Mouse (Mus musculus) neutrophil, adult 5-6 weeks (primary cell): Measurements from ENCODE around the gene Foxp1. TPM values are rescaled to one million over a fixed set of nuclear protein-coding genes. Genes with fewer than 3 reads are reported as not detected.

Experiments
- ATAC-seq: fragments of 151-379, 151-347 bp; 2 replicates; pipeline ENCODE4 v1.8.0; 2017; ENCODE audit warnings: mild to moderate bottlenecking, moderate TSS enrichment; ENCODE audit not compliant: insufficient number of reproducible peaks, poor library complexity, low FRiP score, severe bottlenecking; ENCODE audit errors: extremely low read depth
- total RNA-seq: library from RNA; stranded (forward); fragments of 200-1000 nt; gene quantifications from 2 replicates; pipeline ENCODE4 v1.2.3, GENCODE M21; 2017

The Foxp1 gene
- total RNA-seq, 1 experiment from 2014 or later = 448 TPM

DNA sequence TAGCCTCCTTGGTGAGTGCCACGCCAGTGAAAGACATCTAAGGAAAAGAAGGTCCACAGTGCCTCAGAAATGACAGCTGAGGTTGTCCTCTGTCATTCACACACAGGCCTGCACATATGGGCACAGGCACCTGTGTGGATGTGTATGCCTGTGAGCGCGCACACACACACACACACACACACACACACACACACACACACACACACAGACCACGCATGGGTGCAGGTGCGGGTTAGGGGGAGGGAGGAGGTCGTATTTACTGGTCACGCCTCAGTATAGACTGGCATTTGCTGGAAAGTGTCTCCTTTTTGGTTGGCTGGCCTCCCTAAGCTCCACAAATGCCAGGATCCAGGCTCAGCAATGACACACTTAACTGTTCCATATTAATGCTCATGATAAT, 305.4 kb downstream of the Foxp1 start:
- no peak for ATAC-seq

DNA sequence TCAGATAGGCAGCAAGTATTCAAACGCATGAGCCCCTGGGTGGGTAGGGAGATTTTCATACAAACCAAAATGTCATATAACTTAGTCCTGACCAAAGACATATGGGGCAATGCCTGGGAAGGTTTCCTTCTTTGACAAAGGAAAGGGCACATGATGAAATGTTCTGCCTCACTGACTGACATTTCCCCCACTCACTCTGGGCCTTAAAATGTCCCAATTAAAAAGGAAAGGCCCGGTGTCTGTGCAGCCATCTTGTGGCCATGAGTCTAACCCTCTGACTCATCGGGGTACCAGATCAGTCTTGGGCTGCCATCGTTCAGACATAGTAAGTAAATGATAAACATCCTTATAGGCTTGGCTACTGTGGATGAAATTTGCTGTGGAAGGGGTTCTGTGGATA, 310.1 kb downstream of the Foxp1 start:
- no peak for ATAC-seq

DNA sequence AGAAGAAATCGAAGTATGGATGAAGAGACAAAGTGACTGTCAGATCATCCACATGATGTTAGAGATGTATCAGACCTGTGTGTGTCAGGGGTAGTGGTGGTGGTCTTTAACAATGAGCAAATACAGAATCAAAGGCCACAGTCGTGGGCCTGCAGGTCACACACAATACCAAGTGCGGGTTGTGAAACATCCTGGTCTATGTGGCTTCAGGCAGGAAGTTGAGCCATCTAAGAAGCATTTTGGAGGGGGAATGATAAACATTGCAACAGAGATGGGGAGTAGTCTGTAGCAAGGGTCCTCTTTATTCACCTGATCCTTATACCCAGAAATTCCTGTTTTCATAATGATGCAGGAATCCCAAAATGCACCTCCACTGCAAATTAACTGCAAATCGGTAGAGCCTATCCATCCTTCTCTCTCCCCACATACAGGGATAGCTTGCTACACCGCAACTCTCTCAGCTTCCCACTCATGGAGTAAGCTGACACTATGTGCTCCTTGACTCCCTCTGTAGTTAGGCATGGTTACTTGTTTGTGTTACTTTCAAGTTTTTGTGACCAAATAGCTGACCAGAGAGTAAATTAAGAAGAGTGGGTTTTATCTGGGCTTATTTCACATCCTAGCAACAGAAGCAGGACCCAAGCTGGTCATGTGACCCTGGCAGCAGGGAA, 310.7 kb downstream of the Foxp1 start:
- 0 out of 2 replicates have a peak, but pooled peaks have one; percentile 39 for ATAC-seq

DNA sequence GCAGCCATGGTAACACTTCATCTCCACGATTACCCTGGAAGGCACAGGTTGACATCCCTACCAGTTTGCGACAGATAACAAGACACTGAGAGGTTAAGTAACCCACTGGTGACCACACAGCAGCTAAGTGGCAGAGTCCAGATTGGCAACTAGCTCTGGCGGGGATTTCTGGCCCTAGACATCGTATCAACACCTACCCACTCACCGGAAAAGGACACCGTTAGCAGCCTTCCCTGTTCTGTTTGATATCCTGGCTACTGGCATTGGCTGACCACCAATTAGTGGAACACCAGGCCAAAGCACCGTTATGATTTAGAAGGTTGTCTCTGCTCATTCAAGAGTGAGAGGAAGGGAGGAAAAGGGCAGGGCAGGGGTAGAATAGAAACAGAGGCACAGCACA, 312.4 kb downstream of the Foxp1 start:
- ATAC-seq = no peak

DNA sequence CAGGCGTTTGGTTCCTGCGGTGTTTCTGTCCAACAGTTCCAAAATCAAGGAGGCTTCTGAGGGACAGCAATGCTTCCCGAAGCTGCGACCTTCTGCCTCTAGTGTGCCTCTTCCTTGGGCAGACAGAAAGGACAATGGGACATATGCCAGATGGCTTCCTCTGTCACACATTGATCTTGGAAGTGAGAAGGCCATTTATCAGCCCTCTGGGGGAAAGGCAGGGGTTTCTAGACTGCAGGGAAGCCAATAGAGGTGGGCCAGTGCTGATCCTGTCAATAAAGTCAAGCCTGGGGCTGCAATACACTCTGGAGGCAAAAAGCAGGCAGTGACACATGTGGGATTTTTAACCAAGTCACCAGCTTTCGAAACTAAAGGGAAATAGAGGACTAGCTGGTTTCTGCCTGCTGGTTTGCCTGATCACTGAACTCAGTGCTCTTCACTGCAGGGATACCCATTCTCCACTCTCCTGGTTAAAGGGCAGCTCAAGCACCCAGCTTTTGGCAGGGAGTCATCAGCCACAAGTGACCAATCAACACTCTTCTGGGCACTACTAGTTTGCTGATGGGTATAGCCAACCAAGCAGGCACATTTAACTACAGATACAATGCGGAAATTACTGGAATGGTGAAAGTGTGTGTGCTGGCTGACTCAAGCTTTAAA, 315.2 kb downstream of the Foxp1 start:
- ATAC-seq = no peak

DNA sequence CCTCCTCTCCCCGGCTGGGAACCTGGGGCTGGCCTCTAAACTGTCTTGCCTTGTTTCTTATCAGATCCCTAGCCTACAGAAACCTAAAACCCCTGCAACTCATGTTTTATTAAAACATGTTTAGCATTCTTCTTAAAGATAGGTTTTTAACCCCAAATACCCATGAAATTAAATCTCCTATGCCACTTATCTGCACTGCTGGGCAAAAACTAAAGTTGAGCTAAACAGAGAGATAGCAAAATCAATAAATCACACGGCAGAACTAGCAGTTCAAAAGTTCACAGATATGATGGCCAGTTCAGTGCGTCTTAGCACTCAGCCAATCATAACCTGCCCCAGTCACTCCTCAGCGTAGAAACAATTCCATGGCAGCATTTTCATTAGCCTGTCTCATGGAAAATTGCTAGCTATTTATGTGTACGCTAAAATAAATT, 316.1 kb downstream of the Foxp1 start:
- ATAC-seq = no peak

DNA sequence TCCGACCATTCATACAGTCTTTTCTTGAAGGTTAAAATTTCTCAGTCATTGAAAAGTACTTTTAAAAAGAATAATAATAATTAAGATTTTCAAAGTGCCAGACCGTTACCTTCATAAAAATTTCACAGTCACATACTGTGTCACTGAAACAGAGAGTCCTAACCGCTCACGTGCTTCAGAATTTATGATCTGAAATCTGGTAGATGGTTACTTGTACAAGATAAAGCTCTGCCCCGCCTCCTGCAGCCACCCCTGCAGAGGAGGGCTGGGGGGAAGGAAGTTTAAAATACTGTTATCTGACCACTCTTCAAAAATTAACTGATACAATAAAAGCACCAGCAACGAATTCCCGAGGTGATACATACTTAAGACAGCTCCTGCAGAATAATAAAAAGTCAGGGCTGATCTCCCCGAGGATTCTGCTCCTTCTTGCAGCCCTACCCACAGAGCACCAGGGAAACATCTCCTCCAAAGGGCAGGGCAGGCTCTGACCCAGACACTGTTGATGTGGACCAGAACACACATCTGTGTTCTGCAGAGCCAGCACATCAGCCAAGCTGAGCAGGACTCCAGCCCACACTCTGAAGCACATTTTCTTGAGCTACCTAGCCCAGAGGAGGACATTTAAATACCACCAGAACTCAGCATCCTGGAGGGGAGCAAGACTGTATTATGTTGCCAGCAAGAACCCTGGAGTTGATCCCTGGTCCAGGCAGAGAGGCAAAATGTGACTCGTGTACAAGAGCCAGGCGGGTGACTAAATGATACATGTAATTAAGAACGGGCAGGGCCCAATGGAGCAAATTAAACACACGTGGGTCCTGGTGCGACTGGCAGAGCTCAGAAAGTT, 316.7 kb downstream of the Foxp1 start:
- no peak for ATAC-seq

DNA sequence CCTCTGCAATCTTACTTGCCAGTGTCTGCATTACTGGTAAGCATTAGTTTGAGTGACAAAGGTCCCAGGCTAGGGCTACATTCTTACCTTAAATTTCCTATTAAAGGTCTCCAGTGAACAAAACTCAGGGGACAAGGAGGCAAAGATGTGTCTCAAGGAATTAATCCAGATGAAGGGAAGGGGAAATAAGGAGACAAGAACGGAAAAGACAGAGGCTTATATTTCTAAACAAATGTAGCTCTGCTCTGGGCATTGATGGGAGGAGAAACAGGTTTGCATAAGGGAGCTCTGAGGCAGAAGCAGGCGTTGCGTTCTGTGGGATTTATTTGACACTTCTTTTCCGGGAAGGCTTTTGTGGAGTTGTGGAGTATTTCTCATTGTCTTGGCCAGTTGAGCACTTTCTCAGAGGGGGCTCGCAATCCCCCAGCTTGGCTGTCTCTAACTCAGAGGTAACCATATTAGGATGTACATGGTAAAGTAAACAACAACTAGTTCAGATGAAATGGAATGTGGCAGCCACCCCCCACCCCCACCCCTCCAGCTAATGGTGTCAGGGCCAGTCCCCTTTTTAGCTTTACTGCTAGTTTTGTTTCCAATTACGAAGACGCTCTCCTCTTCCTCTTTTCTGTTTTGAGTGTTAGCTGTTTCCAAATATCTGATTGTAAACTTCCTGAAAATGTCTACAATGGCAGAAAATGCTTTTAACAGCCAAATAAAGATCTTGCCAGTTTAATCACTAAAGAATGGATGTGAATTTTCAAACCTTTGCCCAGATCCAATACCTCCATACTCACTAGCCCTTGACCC, 317.5 kb downstream of the Foxp1 start:
- ATAC-seq = peak; percentile 70

DNA sequence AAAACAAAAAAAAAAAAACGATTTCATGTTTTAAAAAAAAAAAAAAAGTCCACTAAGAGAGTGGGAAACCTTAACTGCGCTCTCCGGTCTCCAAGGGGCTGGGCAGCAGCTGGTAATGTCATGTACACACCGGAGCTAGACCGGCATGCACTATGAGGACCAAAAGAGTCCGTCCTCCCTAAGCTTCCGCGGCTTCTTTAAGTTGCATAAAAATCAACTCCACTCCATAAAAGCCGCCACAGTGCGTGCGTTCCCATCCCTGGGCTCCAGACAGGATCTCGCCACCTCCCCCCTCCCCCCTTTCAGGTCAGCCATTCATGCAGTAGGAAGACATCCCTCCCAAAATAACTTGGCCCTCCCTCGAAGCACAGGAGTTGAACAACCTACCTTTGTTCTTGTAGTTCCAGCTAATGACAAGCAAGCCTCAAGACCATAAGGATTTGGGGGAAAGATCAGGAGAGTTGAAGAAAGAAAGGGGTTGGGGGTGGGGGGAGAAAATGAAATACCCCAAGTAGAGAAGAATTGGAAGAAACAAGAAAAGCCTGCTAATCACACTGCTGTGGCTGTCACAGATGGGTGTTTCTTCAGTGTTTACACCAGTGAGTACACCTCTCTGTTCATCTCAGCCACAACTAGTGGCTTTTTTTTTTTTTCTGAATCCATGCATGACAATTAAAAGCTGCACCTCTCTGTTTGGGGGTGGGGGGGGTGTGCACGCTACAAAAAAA, 318.3 kb downstream of the Foxp1 start:
- no peak for ATAC-seq

DNA sequence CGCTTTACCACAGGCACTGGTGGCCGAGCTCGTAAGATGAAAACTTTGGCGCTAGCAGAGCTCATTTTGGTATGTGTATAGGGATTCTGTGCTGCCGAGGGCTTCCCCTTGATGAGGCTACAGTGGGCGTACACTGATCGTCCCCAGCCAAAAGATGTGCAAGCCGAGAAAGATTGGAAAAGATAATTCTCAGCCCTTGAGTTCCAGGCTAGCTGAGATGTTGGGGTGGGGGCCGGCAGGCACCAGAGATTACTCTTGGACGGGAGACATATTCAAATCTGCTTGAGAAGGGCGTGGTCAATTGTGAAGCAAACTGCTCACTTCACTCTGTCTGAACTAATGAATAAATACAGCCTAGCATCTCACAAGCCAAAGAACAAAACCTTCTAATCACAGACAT, 319.3 kb downstream of the Foxp1 start:
- ATAC-seq = no peak

DNA sequence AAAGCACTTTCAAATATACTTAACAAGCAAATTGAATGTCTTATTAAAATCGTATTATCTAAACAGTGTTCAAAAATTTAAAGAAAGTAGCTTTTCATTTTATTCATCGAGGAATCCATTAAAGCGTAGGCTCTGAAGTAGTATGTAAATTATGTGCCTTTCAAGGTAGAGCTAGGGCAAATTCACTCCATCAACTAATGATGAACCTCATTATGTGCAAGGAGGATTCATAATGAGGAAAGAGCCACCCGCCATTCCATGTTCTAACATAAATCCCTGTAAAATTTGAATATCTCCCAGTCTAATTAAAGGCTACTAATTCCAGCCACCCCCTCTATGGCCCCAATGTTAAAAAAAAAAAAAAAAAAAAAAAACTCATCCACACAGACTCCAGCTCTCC, 319.7 kb downstream of the Foxp1 start:
- ATAC-seq = no peak

DNA sequence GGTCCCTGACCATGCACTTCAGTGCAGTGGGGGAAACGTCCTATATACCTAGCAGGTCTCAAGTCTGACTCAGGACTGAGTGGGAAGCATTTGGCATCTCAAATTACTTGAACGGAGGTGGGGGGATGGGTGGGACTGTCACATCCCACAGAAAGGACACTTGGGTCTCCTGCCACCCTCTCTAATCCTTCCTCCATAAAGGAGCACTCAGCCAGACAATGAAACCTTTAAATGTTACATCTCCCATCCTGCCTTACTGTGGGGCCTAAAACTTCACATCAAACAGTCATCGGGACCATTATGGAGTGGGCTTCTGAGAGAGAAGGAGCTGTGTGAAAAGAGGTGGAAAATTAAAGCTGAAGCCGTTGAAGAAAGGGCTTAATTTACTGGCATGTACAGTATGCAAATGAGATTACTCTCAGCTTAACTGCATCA, 321.2 kb downstream of the Foxp1 start:
- ATAC-seq = no peak

DNA sequence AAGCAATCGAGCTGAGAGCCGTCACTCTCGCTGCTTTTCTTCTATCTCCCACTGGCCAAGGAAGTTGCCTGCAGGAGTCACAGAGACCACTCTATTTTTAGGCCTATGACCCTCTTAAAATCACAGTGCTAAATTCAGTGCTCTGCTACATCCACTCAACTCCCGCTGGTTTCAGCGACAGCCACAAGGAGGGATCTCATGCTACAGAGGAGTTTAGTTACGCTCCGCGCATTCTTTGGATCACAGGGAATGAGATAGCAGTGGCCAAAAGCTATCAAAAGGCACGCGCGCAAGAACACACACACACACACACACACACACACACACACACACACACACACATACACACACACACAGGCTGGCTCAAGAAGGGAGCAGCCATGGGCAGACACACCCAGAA, 321.9 kb downstream of the Foxp1 start:
- ATAC-seq = no peak

DNA sequence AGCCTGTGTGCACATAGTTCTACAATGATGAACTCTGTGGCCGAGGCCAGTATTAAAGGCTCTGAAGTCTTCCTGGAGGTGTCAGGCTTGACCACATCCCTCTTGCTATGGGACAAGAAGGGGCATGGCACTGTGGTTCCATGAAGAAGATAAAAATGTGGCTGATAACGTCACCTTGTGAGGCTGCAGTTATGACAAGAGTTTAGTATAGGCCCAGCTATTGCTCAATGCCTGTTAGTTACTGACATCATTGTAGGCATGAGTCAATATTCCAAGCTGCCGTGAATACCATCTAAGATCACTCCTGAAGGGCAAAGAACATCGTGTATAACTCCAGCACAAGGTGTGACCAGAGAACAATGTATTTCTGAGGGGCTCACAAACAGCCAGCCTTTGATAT, 323.2 kb downstream of the Foxp1 start:
- ATAC-seq = peak; percentile 92

DNA sequence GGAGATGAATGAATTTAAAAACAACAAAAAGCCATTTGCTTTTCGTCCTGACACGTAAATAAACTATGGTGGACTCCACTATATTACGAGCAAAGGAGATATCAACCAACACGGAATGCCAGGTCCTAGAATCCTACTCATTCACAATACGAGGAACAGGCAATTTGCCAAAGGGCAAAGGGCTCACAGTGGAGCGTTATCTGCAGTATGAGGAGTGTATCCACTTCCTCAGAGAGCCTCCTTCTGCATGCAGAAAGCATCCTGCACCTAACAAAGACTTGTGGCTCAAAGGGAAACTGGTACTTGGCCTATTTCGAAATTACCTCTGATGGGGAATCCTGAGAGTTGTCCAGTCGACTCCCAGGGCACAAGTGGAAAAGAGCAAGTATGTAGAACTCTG, 328.8 kb downstream of the Foxp1 start:
- no peak for ATAC-seq

DNA sequence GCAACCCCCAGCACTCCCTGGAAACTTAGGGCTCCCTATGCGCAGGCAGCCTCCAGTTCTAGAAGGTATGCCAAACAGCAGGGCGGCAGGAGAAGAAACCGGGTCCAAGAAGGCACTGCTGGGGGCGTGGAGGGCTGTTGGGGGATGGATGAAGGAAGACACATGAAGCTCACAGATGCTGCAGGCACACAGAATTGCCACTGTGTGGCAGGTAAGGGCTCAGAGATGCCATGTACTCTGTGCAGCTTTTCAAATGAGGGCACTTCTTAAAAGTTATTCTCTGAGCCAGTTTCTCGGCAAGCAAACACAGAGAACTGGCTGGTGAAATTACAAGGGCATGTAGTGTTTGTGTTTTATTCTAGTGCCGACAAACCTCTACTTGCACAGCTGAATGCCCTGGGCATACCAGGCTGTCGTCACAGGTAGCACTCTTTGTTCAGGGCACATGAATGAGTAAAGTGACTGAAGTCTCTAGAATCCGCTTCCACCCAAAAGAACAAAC, 330.8 kb downstream of the Foxp1 start:
- ATAC-seq = no peak; the same call in 1 of the 2 replicates

DNA sequence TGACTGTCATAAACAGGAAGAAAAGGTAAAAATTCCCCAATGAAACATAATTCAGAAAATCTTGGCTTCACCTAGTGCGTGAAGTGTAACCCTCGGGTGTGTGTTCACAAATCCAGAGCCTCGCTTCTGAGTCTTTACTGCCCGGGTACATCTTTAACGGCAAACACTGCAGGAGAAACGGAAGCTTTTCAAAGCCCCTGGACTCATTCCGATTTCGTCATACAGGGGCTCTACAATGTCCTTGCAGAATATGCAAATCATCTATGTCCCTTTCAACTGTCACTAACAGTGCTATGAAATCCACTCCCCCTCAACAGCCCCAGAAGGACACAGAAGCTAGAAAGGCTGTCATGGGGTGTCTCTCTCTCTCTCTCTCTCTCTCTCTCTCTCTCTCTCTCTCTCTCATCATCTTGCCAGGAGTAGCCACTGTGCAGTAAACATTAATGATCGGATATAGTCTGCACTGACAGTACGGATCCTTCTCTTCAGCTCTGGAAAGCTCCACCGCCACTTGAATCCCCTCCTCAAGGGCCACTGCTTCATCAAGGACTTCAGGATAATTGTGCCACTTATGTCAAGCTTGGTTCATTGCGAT, 331.4 kb downstream of the Foxp1 start:
- no peak for ATAC-seq

DNA sequence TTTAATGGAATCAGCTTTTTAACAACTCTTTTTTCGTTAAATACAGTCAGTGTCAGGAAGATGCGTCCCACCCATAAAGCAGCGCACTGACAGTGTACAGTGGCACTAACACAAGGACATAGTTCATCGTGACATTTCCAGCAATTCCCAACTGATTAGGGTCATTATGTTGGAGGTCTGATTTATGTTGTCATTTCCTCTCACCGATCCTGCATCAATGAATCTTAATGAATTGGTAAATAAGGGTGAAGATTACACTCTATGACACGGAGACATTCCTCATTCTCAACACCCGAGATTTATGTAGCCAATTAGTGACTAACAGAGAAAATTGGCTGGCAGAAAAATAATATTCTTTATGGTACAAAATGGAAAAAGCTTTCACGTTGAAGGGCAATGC, 332.6 kb downstream of the Foxp1 start:
- ATAC-seq = no peak
